Mouse (Mus musculus) spleen, adult 2 months (tissue): Measurements from ENCODE around the gene Egfr. TPM values are rescaled to one million over a fixed set of nuclear protein-coding genes. Genes with fewer than 3 reads are reported as not detected.

ENCODE experiments used
- DNase-seq, 2 experiments: peaks; one replicate each; pipeline versions ENCODE4 v3.0.0 to v3.0.0-alpha.2; 2012 to 2021; ENCODE audit warnings: low spot score in 2 of 2, low read depth in 1 of 2
- H3K27ac ChIP-seq: fragments of 200-500 bp; 2 replicates; pipeline ENCODE4 v1.5.1; 2012; ENCODE audit warnings: low read length, inconsistent platforms; ENCODE audit not compliant: insufficient read depth
- H3K27me3 ChIP-seq: fragments of 200-500 bp; 2 replicates; pipeline ENCODE4 v1.6.1; 2012; ENCODE audit warnings: mild to moderate bottlenecking, moderate library complexity, low read length, inconsistent platforms; ENCODE audit not compliant: control insufficient read depth, insufficient read depth
- H3K36me3 ChIP-seq: fragments of 200-500 bp; 2 replicates; pipeline ENCODE4 v1.6.1; 2012; ENCODE audit warnings: mild to moderate bottlenecking, low read length, inconsistent platforms; ENCODE audit not compliant: control insufficient read depth, insufficient read depth
- H3K4me1 ChIP-seq: fragments of 200-500 bp; 2 replicates; pipeline ENCODE4 v1.6.1; 2011; ENCODE audit warnings: inconsistent platforms; ENCODE audit not compliant: control insufficient read depth, insufficient read depth, insufficient read length
- H3K4me3 ChIP-seq: fragments of 200-500 bp; 2 replicates; pipeline ENCODE4 v1.5.1; 2011; ENCODE audit warnings: mild to moderate bottlenecking, inconsistent platforms; ENCODE audit not compliant: insufficient read depth, insufficient read length; ENCODE audit errors: extremely low read depth
- CTCF ChIP-seq: fragments of 200-500 bp; IDR thresholded peaks from 2 replicates; pipeline ENCODE4 v1.5.1; 2011; ENCODE audit warnings: mild to moderate bottlenecking, inconsistent platforms; ENCODE audit not compliant: insufficient read depth, insufficient read length, insufficient replicate concordance; ENCODE audit errors: extremely low read depth
- POLR2A ChIP-seq: fragments of 200-500 bp; IDR thresholded peaks from 2 replicates; pipeline ENCODE4 v1.6.1; 2011; ENCODE audit warnings: low read depth, low read length, inconsistent platforms
- WGBS: fragments of 180-500 bp; shearing (Covaris S2); methylation state at CpG from one replicate; pipeline ENCODE4 v1.1.7; 2018; 5-methylcytosine and 5-hydroxymethylcytosine counted together
- polyA plus RNA-seq: library from polyadenylated mRNA; depleted of rRNA; stranded (reverse); fragments of >200 nt; gene quantifications from 2 replicates; pipeline ENCODE4 v1.2.3, GENCODE M21; 2012

Egfr gene
- polyA plus RNA-seq, 1 experiment: 2.2 TPM

DNA sequence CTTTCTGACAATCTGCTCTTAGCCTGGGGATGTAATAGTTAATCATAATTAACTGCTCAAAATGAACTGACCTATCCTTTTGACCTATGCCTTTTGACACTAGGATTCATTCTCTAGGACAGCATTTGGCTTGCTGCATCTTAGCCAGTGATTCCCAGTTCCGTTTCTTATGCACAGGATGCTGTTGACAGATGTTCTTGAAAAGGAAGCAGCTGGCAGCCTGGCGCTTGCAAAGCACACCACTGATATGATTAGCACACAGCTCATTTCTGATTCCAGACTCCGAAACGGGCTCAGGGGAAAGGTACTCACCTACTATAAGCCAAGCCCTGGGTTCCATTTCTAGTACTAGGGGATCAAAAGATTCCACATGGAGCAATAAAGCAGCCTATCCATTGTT is 20.7 kb downstream of the Egfr start:
- 14% methylated on average over 4 of the region's 4 CpGs for WGBS
- no peak for DNase-seq
- TF ChIP-seq POLR2A: no peak
- no peak for TF ChIP-seq CTCF
- Histone ChIP-seq H3K4me3 (no peak overlapping the region), H3K27me3 (no peaks in the 10 kb centered on the region), H3K36me3 (no peaks in the 10 kb centered on the region), H3K4me1 (peaks cover 11% of the 10 kb centered on the region), H3K27ac (no peak overlapping the region)

DNA sequence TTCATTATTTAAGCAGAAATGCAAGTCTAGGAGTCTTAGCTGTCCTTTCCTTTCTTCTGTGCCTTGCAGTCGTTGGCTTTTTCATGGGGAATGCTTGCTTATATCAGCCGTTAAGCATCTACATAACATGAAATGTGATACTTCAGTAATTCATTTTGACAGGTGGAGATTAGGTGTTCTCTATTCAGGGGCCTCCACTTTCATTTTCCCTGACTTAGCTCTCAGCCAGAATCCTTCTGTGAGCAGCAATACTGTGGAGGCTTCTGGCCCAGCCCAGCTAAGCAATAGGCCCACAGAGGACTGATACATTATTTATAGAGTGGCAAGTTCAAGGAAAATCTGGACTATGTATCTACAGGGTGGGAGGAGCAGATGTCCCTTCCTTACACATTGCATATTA is 25.0 kb downstream of the Egfr start:
- H3K27ac ChIP-seq: no peak overlapping the region
- no peaks in the 10 kb centered on the region for H3K27me3 ChIP-seq
- 64% methylated on average over 2 of the region's 2 CpGs for WGBS
- TF ChIP-seq POLR2A (no peak), CTCF (no peak)
- H3K4me1 ChIP-seq: peaks cover 3% of the 10 kb centered on the region; the same call in 1 of the 2 replicates
- no peak for DNase-seq
- no peaks in the 10 kb centered on the region for H3K36me3 ChIP-seq
- H3K4me3 ChIP-seq: no peak overlapping the region

GRCm38 (mm10) chr11:16781604-16782003 is 29.6 kb downstream of the Egfr start:
- TF ChIP-seq CTCF: no peak
- TF ChIP-seq POLR2A: no peak
- 93% methylated on average over 2 of the region's 2 CpGs for WGBS
- DNase-seq: no peak
- Histone ChIP-seq H3K27ac (no peak overlapping the region), H3K4me3 (no peak overlapping the region), H3K36me3 (no peaks in the 10 kb centered on the region), H3K4me1 (no peaks in the 10 kb centered on the region), H3K27me3 (no peaks in the 10 kb centered on the region)

DNA sequence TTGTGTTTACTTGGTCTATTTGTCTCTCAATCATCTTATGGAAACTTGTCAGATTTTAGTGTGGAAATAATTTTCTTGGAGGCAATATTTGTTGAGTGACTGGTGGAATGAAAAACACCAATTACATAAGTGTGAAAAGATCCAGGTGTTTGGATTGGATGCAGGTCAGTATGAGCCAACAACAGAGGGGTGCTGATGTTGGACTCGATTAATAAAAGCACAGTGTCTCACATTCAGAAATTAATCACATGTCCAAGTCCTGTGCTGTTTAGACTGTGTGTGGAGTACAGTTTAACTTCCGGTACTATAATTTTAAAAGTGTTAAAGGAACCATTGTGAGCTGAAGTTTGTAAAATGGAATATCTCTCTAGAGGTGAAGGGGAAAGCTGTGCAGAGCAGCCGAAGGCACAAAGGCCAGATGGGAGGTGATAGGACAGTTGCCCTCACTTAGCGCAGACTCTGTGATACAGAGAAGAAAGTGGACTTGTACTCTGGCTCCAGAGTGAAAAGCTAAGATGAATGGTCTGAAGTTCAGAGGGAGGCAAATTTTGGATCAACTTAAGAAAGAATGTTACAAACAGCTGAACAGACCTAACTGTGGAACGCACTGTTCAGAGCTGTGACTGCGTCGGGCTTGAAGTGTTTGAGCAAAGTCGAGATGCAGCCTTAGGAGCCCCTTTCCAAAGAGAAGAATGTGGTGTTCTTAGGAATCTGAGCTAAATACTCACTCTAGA is 32.1 kb downstream of the Egfr start:
- no peaks in the 10 kb centered on the region for H3K36me3 ChIP-seq
- no peaks in the 10 kb centered on the region for H3K27me3 ChIP-seq
- no peak for DNase-seq
- no peak for TF ChIP-seq CTCF
- TF ChIP-seq POLR2A: no peak
- WGBS: 91% methylated on average over 8 of the region's 8 CpGs
- H3K4me3 ChIP-seq: no peak overlapping the region
- H3K27ac ChIP-seq: no peak overlapping the region
- no peaks in the 10 kb centered on the region for H3K4me1 ChIP-seq

DNA sequence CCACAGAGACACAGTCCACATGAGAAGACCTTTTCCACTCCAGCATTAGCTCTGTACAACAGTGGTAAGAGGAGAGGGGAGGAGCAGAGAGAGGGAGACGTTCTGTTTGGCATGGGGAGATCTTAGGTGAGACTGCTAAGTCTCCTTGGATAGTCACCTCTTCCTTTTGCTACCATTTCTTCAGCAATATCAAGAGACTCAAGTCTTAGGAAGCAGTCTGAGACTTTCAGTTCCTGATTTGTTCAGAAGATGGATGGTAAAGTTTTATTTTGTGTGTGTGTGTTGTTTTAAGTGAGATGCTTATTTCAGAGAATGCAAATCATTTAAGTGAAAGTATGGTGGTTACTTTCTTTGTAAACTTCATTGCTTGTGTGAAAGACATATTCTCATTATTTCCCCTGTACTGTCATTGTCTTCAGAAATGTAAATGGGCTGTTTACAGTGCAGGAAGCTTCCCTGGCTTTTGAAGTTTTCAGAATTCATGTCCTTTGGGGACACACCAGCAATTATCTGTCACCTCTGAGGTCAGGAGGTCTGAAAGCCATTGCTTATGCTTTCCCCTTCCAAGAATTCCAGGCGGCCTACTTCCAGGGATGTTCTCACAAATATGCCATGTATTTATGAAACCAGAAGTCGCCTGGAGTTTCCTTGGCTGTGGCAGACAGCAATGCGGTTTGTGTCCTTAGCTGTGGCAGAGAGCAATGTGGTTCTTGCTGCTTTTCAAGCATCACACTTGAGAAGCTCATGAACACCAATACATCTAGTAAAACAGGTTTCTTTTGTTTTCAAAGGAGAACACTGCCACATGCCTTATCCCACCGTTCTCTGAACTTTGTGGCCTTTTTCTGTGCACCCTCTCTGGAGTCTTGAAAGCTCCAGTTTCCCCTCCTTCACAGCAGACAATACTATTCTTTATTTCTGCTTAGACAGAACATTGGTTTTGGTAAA is 40.9 kb downstream of the Egfr start:
- Histone ChIP-seq H3K4me3 (no peak overlapping the region), H3K27me3 (no peaks in the 10 kb centered on the region), H3K4me1 (peaks cover 2% of the 10 kb centered on the region; the same call in 1 of the 2 replicates), H3K27ac (no peak overlapping the region), H3K36me3 (no peaks in the 10 kb centered on the region)
- WGBS: 68% methylated on average over 5 of the region's 5 CpGs
- TF ChIP-seq POLR2A (no peak), CTCF (no peak)
- DNase-seq: no peak

- Histone ChIP-seq H3K27ac (no peak overlapping the region), H3K4me1 (peaks cover 2% of the 10 kb centered on the region; the same call in 1 of the 2 replicates), H3K27me3 (no peaks in the 10 kb centered on the region), H3K4me3 (no peak overlapping the region), H3K36me3 (no peaks in the 10 kb centered on the region)
- TF ChIP-seq CTCF (no peak), POLR2A (no peak)
- DNase-seq: no peak
Observed at GRCm38 (mm10) chr11:16795012-16795411, 43.0 kb downstream of the Egfr start.
